9 mouse cellular contexts compared by ENCODE assay signal in genomic region chr3:145650298-145651011, GRCm38 (mm10). TPM values are rescaled to one million over a fixed set of nuclear protein-coding genes. Genes with fewer than 3 reads are reported as not detected.
A peak's percentile ranks its signal among the peaks of the same experiment; 100 is the strongest.
DNase-seq lines count a peak whose midpoint lies in the region; ATAC-seq and TF ChIP-seq lines count a peak whose summit lies in the region.
"Had no signal": no experiment of that assay in that cellular context is flagged by ENCODE, and none has a peak within 500 bp of the region (broad histone marks: within the 10 kb centered on the region; RNA-seq: fewer than 3 reads in every experiment).

No protein-coding gene starts in this region.

- H3K9me3 ChIP-seq in E14TG2a.4 (ENCODE audit: low read length): peaks cover 26% of the 10 kb centered on the region
- H3K9me3 ChIP-seq in lung, embryonic 15.5 days: no peaks in the 10 kb centered on the region
- H3K9me3 ChIP-seq in stomach, embryonic 16.5 days (replicated peaks; ENCODE audit: control insufficient read depth, low read length): no peaks in the 10 kb centered on the region

- H3K79me2 ChIP-seq in heart, adult 2 months (replicated peaks; ENCODE audit: control insufficient read depth, insufficient read depth, low read length): no peaks in the 10 kb centered on the region

- H3K36me3 ChIP-seq in E14TG2a.4 (ENCODE audit: insufficient read depth, low read length): peaks cover 13% of the 10 kb centered on the region
- peaks cover 10% of the 10 kb centered on the region for H3K36me3 ChIP-seq in heart, adult 2 months (ENCODE audit: control insufficient read depth, insufficient read depth, low read length)
- H3K36me3 ChIP-seq in kidney, adult 2 months (ENCODE audit: control insufficient read depth, insufficient read depth, low read length): no peaks in the 10 kb centered on the region
- peaks cover 7% of the 10 kb centered on the region; the same call in 1 of the 2 replicates for H3K36me3 ChIP-seq in lung, embryonic 15.5 days
- no peaks in the 10 kb centered on the region; the same call in 1 of the 2 replicates for H3K36me3 ChIP-seq in stomach, embryonic 16.5 days (ENCODE audit: control insufficient read depth, insufficient read depth, low read length)

- ATAC-seq in lung, embryonic 15.5 days (ENCODE audit: borderline replicate concordance, extremely low read depth, low FRiP score, low TSS enrichment): no peak
- ATAC-seq in stomach, embryonic 16.5 days (ENCODE audit: insufficient read depth, low FRiP score): no peak

- peak; percentile 70 for DNase-seq in embryo, embryonic 10.5 days (ENCODE audit: low spot score)
- peak; percentile 81 to 83 for DNase-seq in heart, adult 2 months
- peak; percentile 89 for DNase-seq in kidney, adult 2 months
- DNase-seq in cerebellum, adult 9-11 months: no peak
- DNase-seq in right cerebral cortex, postnatal 4 days: no peak

- peak overlapping the region; percentile 85 for H3K4me2 ChIP-seq in lung, embryonic 15.5 days
- H3K4me2 ChIP-seq in stomach, embryonic 16.5 days (ENCODE audit: low read depth, low read length): peak overlapping the region; percentile 86

- H3K27ac ChIP-seq in heart, adult 2 months: peak overlapping the region; percentile 98
- peak overlapping the region; percentile 90 for H3K27ac ChIP-seq in kidney, adult 2 months (ENCODE audit: insufficient read depth, low read depth, low read length)
- peak overlapping the region; percentile 94 for H3K27ac ChIP-seq in lung, embryonic 15.5 days
- H3K27ac ChIP-seq in stomach, embryonic 16.5 days (ENCODE audit: low read length): peak overlapping the region; percentile 95

- under 1% methylated on average over 18 of the region's 18 CpGs for WGBS in heart, adult 2 months
- 1% methylated on average over 18 of the region's 18 CpGs for WGBS in kidney, adult 2 months
- WGBS in lung, embryonic 15.5 days: under 1% methylated on average over 18 of the region's 18 CpGs
- 3% methylated on average over 18 of the region's 18 CpGs for WGBS in stomach, embryonic 16.5 days

- H3K4me3 ChIP-seq in E14TG2a.4 (replicated peaks; ENCODE audit: low read length): peak overlapping the region; percentile 80; the same call in 1 of the 2 replicates
- H3K4me3 ChIP-seq in heart, adult 2 months: peak overlapping the region; percentile 71
- H3K4me3 ChIP-seq in kidney, adult 2 months (ENCODE audit: insufficient read depth, low read depth, low read length): peak overlapping the region; percentile 82
- H3K4me3 ChIP-seq in lung, embryonic 15.5 days: peak overlapping the region; percentile 68
- H3K4me3 ChIP-seq in stomach, embryonic 16.5 days (replicated peaks; ENCODE audit: low read length): peak overlapping the region; percentile 64

- no peak for TF ChIP-seq CTCF in E14TG2a.4 (conservative IDR thresholded peaks at IDR 0.05; ENCODE audit: low read length)
- no peak for TF ChIP-seq CTCF in heart, adult 2 months (IDR thresholded peaks at IDR 0.05)
- TF ChIP-seq CTCF in kidney, adult 2 months (conservative IDR thresholded peaks at IDR 0.05; ENCODE audit: insufficient read depth, insufficient read length, low read depth, low read length): no peak

- H3K9ac ChIP-seq in heart, adult 2 months (ENCODE audit: low read depth, low read length): peak overlapping the region; percentile 52
- H3K9ac ChIP-seq in lung, embryonic 15.5 days: peak overlapping the region; percentile 22; the same call in 1 of the 2 replicates
- H3K9ac ChIP-seq in stomach, embryonic 16.5 days (ENCODE audit: low read length): peak overlapping the region; percentile 83

- peak; percentile 57 for TF ChIP-seq POLR2A in heart, adult 2 months (IDR thresholded peaks at IDR 0.05; ENCODE audit: insufficient read depth, low read depth, low read length)
- TF ChIP-seq POLR2A in kidney, adult 2 months (IDR thresholded peaks at IDR 0.05; ENCODE audit: low read depth, low read length): no peak

- TF ChIP-seq EP300 in heart, adult 2 months (IDR thresholded peaks at IDR 0.05; ENCODE audit: insufficient read depth, low read depth, low read length): no peak

- intact Hi-C loops in heart, adult 2 months (cut with DNase I): loop anchor here (2.0 kb wide), 2 partner anchors 36 to 174 kb away; no protein-coding TSS in a partner anchor

- peaks cover 63% of the 10 kb centered on the region for H3K27me3 ChIP-seq in E14TG2a.4 (ENCODE audit: insufficient read depth, low read length)
- no peaks in the 10 kb centered on the region for H3K27me3 ChIP-seq in heart, adult 2 months (ENCODE audit: control insufficient read depth, insufficient read depth, low read length)
- H3K27me3 ChIP-seq in kidney, adult 2 months (replicated peaks; ENCODE audit: control insufficient read depth, insufficient read depth, low read length): no peaks in the 10 kb centered on the region
- no peaks in the 10 kb centered on the region for H3K27me3 ChIP-seq in lung, embryonic 15.5 days
- no peaks in the 10 kb centered on the region; the same call in 1 of the 2 replicates for H3K27me3 ChIP-seq in stomach, embryonic 16.5 days (ENCODE audit: control insufficient read depth, insufficient read depth, low read length)

- H3K4me1 ChIP-seq in E14TG2a.4 (replicated peaks; ENCODE audit: low read depth, low read length): peaks cover 57% of the 10 kb centered on the region
- H3K4me1 ChIP-seq in heart, adult 2 months (ENCODE audit: control insufficient read depth, insufficient read depth, low read length): peaks cover 16% of the 10 kb centered on the region
- H3K4me1 ChIP-seq in kidney, adult 2 months (ENCODE audit: control insufficient read depth, insufficient read depth, low read length): peaks cover 16% of the 10 kb centered on the region
- H3K4me1 ChIP-seq in lung, embryonic 15.5 days: peaks cover 55% of the 10 kb centered on the region
- H3K4me1 ChIP-seq in stomach, embryonic 16.5 days (ENCODE audit: control insufficient read depth, insufficient read depth, low read length): peaks cover 19% of the 10 kb centered on the region

RNA-seq across cellular contexts. Expression of gene Ccn1, which starts 0.7 kb away (rescaled TPM):
- 10 to 100 TPM; 49.9 to 72.1 TPM for total RNA-seq in heart, adult 2 months (2021)
- 39.7 and 45.0 TPM in 2 replicates for polyA plus RNA-seq in heart, adult 2 months (2012; rRNA removed)
- 14.2 and 16.5 TPM in 2 replicates for polyA plus RNA-seq in kidney, adult 2 months (2012; rRNA removed)
- 58.3 and 58.8 TPM in 2 replicates for polyA plus RNA-seq in lung, embryonic 15.5 days (2015; fragmentation: Nextera tagmentation; extraction: Ambion mirVana)
- 50.4 and 52.6 TPM in 2 replicates for polyA plus RNA-seq in stomach, embryonic 16.5 days (2015; fragmentation: Nextera tagmentation; extraction: Ambion mirVana)
- total RNA-seq: neutrophil, adult 5-6 weeks had no signal

Comparison
In these comparisons a context has a peak if more than half of its experiments do, and no peak if none do; other contexts are left out.
1. DNase-seq: peak in embryo, embryonic 10.5 days (single experiment), heart, adult 2 months (2 of 2) and kidney, adult 2 months (single experiment); none in cerebellum, adult 9-11 months (single experiment) and right cerebral cortex, postnatal 4 days (single experiment).
2. H3K9ac ChIP-seq: peak in every context shown above with its lines; median percentile 83 in stomach, embryonic 16.5 days; 52 in heart, adult 2 months; 22 in lung, embryonic 15.5 days.
3. Peak in every context shown above with its lines, with median percentiles within 50 percentile points of each other: H3K4me3 ChIP-seq and H3K27ac ChIP-seq.